Mouse (Mus musculus) heart, adult 2 months (tissue): ENCODE data around the gene Chd3.
A peak's percentile ranks its signal among the peaks of the same experiment; 100 is the strongest.

Experiments
- CTCF ChIP-seq: fragments of 200-600 bp; IDR thresholded peaks from 2 replicates; pipeline ENCODE4 v1.8.1; 2022; ENCODE audit warnings: antibody characterized with exemption, mild to moderate bottlenecking, moderate library complexity
- EP300 ChIP-seq: fragments of 200-500 bp; IDR thresholded peaks from 2 replicates; pipeline ENCODE4 v1.6.1; 2011; ENCODE audit warnings: low read depth, low read length, control low read depth; ENCODE audit not compliant: insufficient read depth
- POLR2A ChIP-seq: fragments of 200-500 bp; IDR thresholded peaks from 2 replicates; pipeline ENCODE4 v1.6.1; 2011; ENCODE audit warnings: mild to moderate bottlenecking, low read depth, low read length, control low read depth; ENCODE audit not compliant: insufficient read depth

DNA sequence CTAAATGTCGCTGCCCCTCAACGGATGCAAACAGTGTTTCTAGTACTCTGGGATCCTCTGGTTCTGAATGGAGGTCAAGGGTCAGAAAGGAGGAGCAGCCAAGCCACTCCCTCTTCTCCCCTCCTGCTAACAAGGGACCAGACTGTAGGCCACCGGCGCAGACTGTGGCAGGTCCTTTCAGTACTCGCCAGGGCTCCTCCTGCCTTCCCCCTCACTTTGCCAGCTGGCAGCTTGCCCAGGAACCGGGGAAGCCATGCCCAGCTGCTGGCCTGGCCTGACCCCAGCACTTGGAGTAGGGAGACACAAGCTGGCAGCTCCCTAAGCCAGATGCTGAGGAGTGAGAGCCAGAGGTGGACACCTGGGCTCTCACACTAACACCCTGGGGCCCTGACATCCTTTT, 4.3 kb downstream of the Chd3 start:
- TF ChIP-seq CTCF (no peak), POLR2A (no peak; the same call in none of the 2 replicates), EP300 (peak; percentile 65; the same call in 1 of the 2 replicates)
